Mouse (Mus musculus): ENCODE measurements around the gene Sbf2. TPM values are rescaled to one million over a fixed set of nuclear protein-coding genes. Genes with fewer than 3 reads are reported as not detected.

Sbf2 gene
- total RNA-seq, 2 experiments from 2014 or later: 46.1 to 69.2 TPM

DNA sequence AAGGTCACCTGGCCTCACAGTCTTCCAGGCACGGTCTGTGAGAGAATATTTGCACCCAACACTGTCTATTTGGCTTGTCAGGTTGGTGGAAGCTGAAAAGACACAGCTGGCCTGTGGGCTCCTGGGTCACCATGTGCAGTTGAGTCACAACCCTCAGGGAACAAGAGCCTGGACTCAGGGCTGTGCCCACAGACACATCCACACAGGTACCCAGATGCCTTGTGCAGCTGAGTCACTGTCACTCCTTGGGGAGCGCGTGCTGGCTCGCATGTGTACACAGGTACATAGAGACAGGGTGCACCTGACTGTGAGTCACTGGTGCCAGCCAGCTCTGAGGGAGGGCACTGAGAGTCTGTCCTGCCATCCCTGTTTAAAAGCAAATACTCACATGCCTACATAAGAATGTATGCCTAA, 326.5 kb downstream of the Sbf2 start:
- intact Hi-C loops (cut with DNase I): loop anchor here (5.0 to 10.0 kb wide), 2 partner anchors 257 to 359 kb away; no protein-coding TSS in a partner anchor
- DNase-seq (ENCODE audit: low spot score in 2 of 2): no peak

DNA sequence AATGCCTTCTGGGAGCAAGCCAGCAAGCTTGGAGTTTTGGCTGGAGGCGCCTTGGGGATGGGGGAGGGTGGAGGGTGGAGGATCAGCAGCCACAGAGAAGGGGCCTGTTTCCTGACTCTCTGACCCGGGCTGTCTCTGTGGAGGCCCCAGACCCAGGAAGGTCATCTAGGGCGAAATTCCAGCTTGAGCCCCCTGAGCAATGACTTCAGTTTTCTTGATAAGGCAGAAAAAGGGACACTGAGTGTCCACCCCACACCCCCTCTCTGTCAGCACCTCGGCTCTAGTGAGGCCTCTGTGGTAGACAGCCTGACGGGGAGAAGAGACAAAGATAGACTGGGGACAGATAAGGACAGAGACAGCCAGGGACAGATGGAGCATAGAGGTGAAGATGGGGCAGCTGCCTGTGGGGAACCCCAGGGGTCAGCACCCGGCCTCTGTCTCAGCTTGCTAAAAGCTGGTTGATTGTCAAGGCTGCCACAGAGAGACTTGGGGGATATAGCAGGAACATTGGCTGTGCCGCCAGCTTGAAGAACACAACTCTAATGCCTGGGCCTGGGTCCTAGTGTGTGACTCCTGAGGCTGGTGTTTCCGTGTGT, 327.1 kb downstream of the Sbf2 start:
- no peak for DNase-seq (ENCODE audit: low spot score in 2 of 2)
- intact Hi-C loops (cut with DNase I): loop anchor here (2.0 to 10.0 kb wide), 3 partner anchors 145 to 360 kb away; no protein-coding TSS in a partner anchor

DNA sequence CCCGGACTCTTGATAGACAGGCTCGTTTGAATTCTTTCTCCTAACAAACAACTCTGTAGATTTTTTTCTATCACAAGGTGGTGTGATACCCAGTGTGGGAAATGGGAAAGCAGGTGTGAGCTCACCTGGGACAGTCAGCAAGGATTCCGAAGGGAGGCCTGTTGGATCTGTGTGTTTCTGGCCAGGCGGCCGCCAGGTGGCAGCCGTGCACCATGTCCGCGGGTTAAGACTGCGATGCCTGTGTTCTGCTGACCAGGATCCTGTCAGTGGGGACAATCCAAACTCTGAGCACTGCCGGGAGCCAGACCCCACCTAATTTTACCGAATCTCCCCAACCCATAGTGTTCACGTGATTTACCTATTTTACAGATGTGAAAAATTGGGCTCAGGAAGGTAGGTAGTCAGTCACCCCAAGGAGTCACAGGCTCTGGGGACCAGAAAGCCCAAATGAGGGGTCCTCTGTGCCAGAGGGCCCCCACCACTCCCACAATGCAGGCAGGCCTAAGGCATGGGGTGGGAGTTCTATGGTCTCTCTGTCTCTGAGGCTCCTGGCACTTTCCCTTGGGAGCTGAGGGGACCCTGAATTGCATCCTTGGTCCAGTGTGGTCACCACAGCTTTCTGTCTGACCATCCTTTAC, 327.8 kb downstream of the Sbf2 start:
- intact Hi-C loops (cut with DNase I): loop anchor here (1.0 to 10.0 kb wide), 4 partner anchors 146 to 360 kb away; no protein-coding TSS in a partner anchor
- peak; percentile 73 to 81 for DNase-seq (ENCODE audit: low spot score in 2 of 2)

DNA sequence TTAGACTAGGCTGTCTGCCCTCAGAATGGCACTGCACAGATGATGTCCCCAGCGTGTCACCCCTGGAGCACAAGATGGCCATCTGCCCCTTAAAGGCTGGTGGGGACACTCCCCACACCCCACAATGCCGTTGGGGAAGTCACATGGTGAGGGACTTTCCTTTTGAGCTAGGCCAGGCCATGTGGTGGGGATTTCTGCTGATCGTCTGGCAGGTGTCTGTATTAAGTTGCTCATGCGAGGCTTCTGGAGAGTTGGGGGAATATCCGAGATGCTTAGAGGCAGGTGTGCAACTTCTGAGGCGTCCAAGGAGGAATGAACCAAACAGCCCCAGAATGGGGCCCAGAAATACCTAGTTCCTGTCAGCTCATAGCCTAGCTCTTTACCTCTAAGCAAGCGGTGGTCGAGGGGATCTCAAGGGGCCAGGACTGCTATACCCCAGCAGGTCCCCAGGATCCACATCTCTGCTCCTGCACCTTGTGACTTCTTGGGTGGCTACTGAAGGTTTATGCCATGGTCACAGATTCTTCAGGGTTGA, 328.5 kb downstream of the Sbf2 start:
- DNase-seq (ENCODE audit: low spot score in 2 of 2): no peak
- intact Hi-C loops (cut with DNase I): loop anchor here (1.0 to 10.0 kb wide), 4 partner anchors 147 to 361 kb away; no protein-coding TSS in a partner anchor

GRCm38 (mm10) chr7:110285849-110286151, 328.9 kb downstream of the Sbf2 start:
- DNase-seq (ENCODE audit: low spot score in 2 of 2): no peak
- intact Hi-C loops (cut with DNase I): loop anchor here (1.0 to 10.0 kb wide), 4 partner anchors 147 to 362 kb away; no protein-coding TSS in a partner anchor

- DNase-seq (ENCODE audit: low spot score in 2 of 2): no peak
- intact Hi-C loops (cut with DNase I): loop anchor here (5.0 to 10.0 kb wide), 2 partner anchors 260 to 362 kb away; no protein-coding TSS in a partner anchor
These were observed 329.5 kb downstream of the Sbf2 start for GRCm38 (mm10) chr7:110285076-110285848.

DNA sequence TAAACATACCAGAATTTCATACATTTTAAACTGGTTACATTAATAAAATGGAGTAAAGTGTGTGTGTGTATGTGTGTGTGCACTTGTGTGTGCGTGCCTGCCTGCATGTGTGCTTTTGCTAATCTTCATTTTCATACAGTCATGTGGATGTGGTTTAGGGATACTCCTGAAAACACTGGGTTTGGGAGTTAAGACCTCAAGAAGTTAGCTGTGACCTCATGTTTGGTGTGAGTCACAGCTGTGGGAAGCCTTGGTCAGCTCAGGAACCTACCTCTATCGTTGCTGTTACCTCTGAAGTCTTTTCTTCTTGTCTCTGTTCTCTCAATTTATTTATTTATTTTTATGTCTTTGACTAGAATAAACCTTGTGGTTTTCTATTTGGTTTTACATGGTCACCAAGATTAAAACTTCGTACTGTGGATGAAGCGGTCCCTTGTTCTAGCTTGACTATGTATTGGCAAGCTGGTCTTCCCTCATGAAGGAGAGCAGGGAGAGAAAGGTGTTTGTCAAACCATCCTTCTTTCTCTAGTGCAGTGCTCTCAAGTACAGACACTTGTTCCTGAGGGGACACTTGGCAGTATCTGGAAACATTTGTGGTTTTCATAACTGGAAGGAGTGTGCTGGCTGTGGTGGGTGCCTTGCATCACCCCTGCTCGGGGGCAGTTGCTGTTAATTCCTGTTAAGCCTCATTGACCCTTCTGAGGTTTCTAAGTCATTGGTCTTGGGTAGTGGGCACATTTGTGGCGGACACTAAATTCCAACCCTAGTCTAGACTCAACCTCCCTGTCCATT, 331.0 kb downstream of the Sbf2 start:
- intact Hi-C loops (cut with DNase I): loop anchor here (10.0 kb wide), 1 partner anchor 261 kb away; no protein-coding TSS in a partner anchor
- no peak for DNase-seq (ENCODE audit: low spot score in 2 of 2)

- DNase-seq (ENCODE audit: low spot score in 2 of 2): no peak
- intact Hi-C loops (cut with DNase I): loop anchor here (10.0 kb wide), 1 partner anchor 262 kb away; no protein-coding TSS in a partner anchor
These were observed 331.9 kb downstream of the Sbf2 start for GRCm38 (mm10) chr7:110282797-110283196.

- intact Hi-C loops (cut with DNase I): loop anchor here (10.0 kb wide), 1 partner anchor 263 kb away; no protein-coding TSS in a partner anchor
- DNase-seq (ENCODE audit: low spot score in 2 of 2): no peak
These were observed 333.1 kb downstream of the Sbf2 start for GRCm38 (mm10) chr7:110281435-110282256.

GRCm38 (mm10) chr7:110279183-110279582, 335.5 kb downstream of the Sbf2 start:
- DNase-seq (ENCODE audit: low spot score in 2 of 2): no peak
- intact Hi-C loops (cut with DNase I): no loop called here

DNA sequence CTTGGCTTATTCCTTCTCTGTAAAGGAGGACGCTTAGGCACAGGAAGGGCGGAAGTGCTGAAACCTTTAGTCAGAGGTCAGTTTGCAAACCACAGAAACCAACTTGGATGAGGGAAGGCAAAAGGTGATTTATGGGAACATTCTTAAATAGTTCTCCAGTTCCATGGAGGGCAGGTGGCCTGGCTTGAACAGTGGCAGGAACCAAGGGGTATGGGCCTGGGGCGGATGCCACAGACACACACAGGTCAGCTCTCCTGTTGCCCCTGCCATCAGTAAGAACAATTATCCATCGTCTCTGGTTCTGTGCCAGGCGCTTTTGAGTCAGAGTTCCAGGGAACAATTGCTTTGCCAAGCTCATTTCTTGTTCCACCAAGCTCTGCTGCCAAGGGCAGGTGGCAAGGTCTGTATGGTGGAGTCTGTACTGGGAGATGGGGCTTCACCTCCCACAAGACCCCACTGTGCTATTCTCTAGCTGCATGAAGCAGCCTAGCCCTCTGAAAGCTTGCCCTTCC, 336.9 kb downstream of the Sbf2 start:
- no peak for DNase-seq (ENCODE audit: low spot score in 2 of 2)
- intact Hi-C loops (cut with DNase I): no loop called here

GRCm38 (mm10) chr7:110272434-110272833, 342.3 kb downstream of the Sbf2 start:
- intact Hi-C loops (cut with DNase I): no loop called here
- DNase-seq (ENCODE audit: low spot score in 2 of 2): no peak

DNA sequence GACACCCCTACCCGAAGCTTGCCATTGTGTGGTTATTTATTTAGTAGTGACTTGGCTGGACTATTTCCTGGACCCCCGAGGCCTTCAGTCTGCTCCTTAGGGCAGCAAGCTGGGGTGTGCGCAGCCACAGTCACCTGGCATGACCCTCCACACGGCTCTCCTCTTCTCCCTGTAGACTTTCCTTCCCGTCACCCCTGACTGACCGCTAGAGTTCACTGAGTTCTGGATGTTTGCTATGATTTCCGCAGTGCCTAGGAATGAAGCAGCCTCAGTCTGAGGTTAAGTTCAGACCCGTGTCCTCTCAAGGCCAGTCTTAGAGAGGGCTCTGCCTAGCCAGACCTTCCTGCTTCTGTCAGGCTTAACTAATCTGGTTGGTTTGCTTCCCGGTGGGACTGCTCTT, 342.9 kb downstream of the Sbf2 start:
- DNase-seq (ENCODE audit: low spot score in 2 of 2): no peak
- intact Hi-C loops (cut with DNase I): no loop called here

GRCm38 (mm10) chr7:110270455-110270854, 344.3 kb downstream of the Sbf2 start:
- intact Hi-C loops (cut with DNase I): no loop called here

DNA sequence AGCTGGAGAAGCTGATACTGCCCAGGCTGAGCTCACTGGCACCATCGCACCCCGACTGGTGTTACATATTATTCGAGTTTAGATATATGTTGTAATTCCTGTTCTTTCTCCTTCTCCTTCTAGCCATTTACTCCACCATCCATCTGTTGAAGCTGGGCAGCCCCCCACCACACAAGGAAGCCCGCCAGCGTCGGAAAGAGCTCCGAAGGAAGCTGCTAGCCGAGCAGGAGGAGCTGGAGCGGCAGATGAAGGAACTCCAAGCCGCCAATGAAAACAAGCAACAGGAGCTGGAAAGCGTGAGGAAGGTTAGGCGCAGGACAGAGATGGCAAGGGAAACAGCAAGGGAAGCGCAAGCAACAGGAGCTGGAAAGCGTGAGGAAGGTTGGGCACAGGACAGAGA, 344.9 kb downstream of the Sbf2 start:
- intact Hi-C loops (cut with DNase I): no loop called here

More at GRCm38 (mm10) chr7:110270455-110270854, 344.3 kb downstream of the Sbf2 start:
- DNase-seq (ENCODE audit: low spot score in 2 of 2): no peak

GRCm38 (mm10) chr7:110268511-110268910, 346.2 kb downstream of the Sbf2 start:
- intact Hi-C loops (cut with DNase I): no loop called here
- no peak for DNase-seq (ENCODE audit: low spot score in 2 of 2)

More for the DNA sequence above, 344.9 kb downstream of the Sbf2 start:
- DNase-seq (ENCODE audit: low spot score in 2 of 2): no peak

GRCm38 (mm10) chr7:110267994-110268393, 346.7 kb downstream of the Sbf2 start:
- intact Hi-C loops (cut with DNase I): no loop called here

DNA sequence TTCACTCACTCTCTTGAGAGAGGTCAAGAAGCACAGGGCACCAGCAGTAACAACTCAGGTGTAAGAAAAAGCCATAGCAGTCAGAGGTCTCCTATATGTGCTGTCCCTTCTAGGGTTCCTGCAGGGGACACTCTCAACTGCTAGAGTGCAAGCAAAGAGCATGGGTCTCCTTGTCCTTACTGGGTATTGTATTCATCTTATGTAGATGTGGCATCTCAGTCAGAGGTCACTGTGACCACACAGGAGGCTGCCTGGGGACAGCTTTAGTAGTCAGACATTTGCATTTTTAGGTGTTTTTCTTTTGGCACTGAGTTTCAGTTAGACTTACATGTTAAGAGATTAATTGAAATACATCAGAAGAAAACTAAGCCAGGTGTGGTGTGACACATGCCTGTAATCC, 347.7 kb downstream of the Sbf2 start:
- intact Hi-C loops (cut with DNase I): no loop called here
- DNase-seq (ENCODE audit: low spot score in 2 of 2): no peak

More at GRCm38 (mm10) chr7:110267994-110268393, 346.7 kb downstream of the Sbf2 start:
- DNase-seq (ENCODE audit: low spot score in 2 of 2): no peak

All from left cerebral cortex, postnatal 36 days (tissue).